Comparison of ENCODE assay signal across 11 mouse cellular contexts in the genomic region with DNA sequence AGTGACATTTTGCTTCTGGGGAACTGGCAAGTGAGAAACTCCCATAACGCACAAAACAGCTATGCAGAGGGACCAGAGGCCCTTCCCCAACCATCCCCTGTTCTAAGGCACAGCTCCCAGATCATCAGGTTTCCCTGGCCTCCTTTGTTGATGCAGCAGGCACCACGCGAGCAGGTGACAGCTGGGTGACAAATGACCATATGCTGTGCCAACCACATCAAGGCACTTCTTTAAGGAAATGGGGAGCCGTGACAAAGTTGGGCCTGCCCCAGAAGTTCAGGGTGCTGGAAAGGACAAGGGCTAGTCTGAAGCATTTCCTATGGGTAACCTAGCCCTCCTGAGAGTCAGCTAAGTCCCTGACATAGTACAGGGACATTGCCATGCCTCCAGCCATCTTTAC.
DNase-seq lines count a peak whose midpoint lies in the region; ATAC-seq and TF ChIP-seq lines count a peak whose summit lies in the region.
"Had no signal": no experiment of that assay in that cellular context is flagged by ENCODE, and none has a peak within 500 bp of the region (broad histone marks: within the 10 kb centered on the region; RNA-seq: fewer than 3 reads in every experiment).

No protein-coding gene starts in this region.

- H3K4me3 ChIP-seq in heart, embryonic 12.5 days, result no peak overlapping the region
- no peak overlapping the region for H3K4me3 ChIP-seq in layer of hippocampus, adult 2 months
- H3K4me3 ChIP-seq in brown adipose tissue, adult 24 weeks (ENCODE audit: insufficient read depth, low read depth, low read length), result no peak overlapping the region
- no peak overlapping the region for H3K4me3 ChIP-seq in limb, embryonic 15.5 days

- no peak for TF ChIP-seq CTCF in layer of hippocampus, adult 2 months (conservative IDR thresholded peaks at IDR 0.05)

- DNase-seq in heart, postnatal 4 days, result no peak
- no peak for DNase-seq in layer of hippocampus, adult 2 months (ENCODE audit: low spot score in 2 of 2)
- DNase-seq in layer of hippocampus, adult 9-10 months (ENCODE audit: low spot score), result no peak
- no peak for DNase-seq in spleen, adult 18-20 months
- DNase-seq: cerebellum, adult 11-12 months; lung, embryonic 14.5 days had no signal

- no peak for ATAC-seq in heart, embryonic 12.5 days (ENCODE audit: insufficient number of reproducible peaks, low FRiP score)
- no peak for ATAC-seq in limb, embryonic 15.5 days (ENCODE audit: insufficient number of reproducible peaks, low FRiP score, low TSS enrichment, low read depth)
- ATAC-seq: forebrain, embryonic 16.5 days; hindbrain, postnatal 0 days had no signal

- no peaks in the 10 kb centered on the region for H3K9me3 ChIP-seq in heart, embryonic 12.5 days (replicated peaks)
- no peaks in the 10 kb centered on the region for H3K9me3 ChIP-seq in limb, embryonic 15.5 days

- 70% methylated on average over 4 of the region's 4 CpGs for WGBS in heart, embryonic 12.5 days
- 41% methylated on average over 4 of the region's 4 CpGs for WGBS in limb, embryonic 15.5 days

- H3K4me2 ChIP-seq in heart, embryonic 12.5 days, result no peak overlapping the region
- no peak overlapping the region for H3K4me2 ChIP-seq in limb, embryonic 15.5 days
- H3K4me2 ChIP-seq: lung, embryonic 14.5 days had no signal

- no peak overlapping the region for H3K9ac ChIP-seq in heart, embryonic 12.5 days
- no peak overlapping the region for H3K9ac ChIP-seq in limb, embryonic 15.5 days
- H3K9ac ChIP-seq: lung, embryonic 14.5 days had no signal

- H3K36me3 ChIP-seq in heart, embryonic 12.5 days, result no peaks in the 10 kb centered on the region
- no peaks in the 10 kb centered on the region for H3K36me3 ChIP-seq in limb, embryonic 15.5 days

- peaks cover 89% of the 10 kb centered on the region for H3K4me1 ChIP-seq in heart, embryonic 12.5 days (replicated peaks)
- H3K4me1 ChIP-seq in brown adipose tissue, adult 24 weeks (ENCODE audit: control insufficient read depth, insufficient read depth, insufficient read length, low read length), result peaks cover 25% of the 10 kb centered on the region
- H3K4me1 ChIP-seq in limb, embryonic 15.5 days, result peaks cover 36% of the 10 kb centered on the region

- H3K27ac ChIP-seq in heart, embryonic 12.5 days (ENCODE audit: poor library complexity, severe bottlenecking), result peak overlapping the region; percentile 76
- H3K27ac ChIP-seq in layer of hippocampus, adult 2 months, result peak overlapping the region; percentile 47; the same call in 1 of the 2 replicates
- peak overlapping the region; percentile 46; the same call in 1 of the 2 replicates for H3K27ac ChIP-seq in brown adipose tissue, adult 24 weeks (replicated peaks; ENCODE audit: low read depth, low read length)
- peak overlapping the region; percentile 19; the same call in 1 of the 2 replicates for H3K27ac ChIP-seq in limb, embryonic 15.5 days
- H3K27ac ChIP-seq: hindbrain, postnatal 0 days had no signal

- H3K27me3 ChIP-seq in heart, embryonic 12.5 days (replicated peaks), result no peaks in the 10 kb centered on the region
- H3K27me3 ChIP-seq in limb, embryonic 15.5 days, result no peaks in the 10 kb centered on the region

Comparison
In these comparisons a context has a peak if more than half of its experiments do, and no peak if none do; other contexts are left out.
1. H3K27ac ChIP-seq: peak in every context shown above with its lines; median percentile 76 in heart, embryonic 12.5 days; 47 in layer of hippocampus, adult 2 months; 46 in brown adipose tissue, adult 24 weeks; 19 in limb, embryonic 15.5 days.